Mouse (Mus musculus): ENCODE data around the gene Cdc42se2.

GRCm38 (mm10) chr11:54728371-54728770 lies 59.1 kb downstream of the Cdc42se2 start:
- TF ChIP-seq GATA1 (IDR thresholded peaks at IDR 0.05; ENCODE audit: borderline replicate concordance, low read length) (no peak), FLI1 (IDR thresholded peaks at IDR 0.05; ENCODE audit: low read length) (no peak)
